Mouse (Mus musculus) G1E (cell line): Measurements from ENCODE around the gene Umps. TPM values are rescaled to one million over a fixed set of nuclear protein-coding genes. Genes with fewer than 3 reads are reported as not detected.

ENCODE experiments used
- ATAC-seq: 2 replicates; pipeline ENCODE4 v1.8.0; 2016; ENCODE audit warnings: mild to moderate bottlenecking; ENCODE audit not compliant: insufficient number of reproducible peaks, poor library complexity, low FRiP score, severe bottlenecking; ENCODE audit errors: extremely low read depth
- DNase-seq: peaks from one replicate; pipeline ENCODE4 v3.0.0; 2012; ENCODE audit warnings: low spot score
- H3K27me3 ChIP-seq: 2 replicates; pipeline ENCODE4 v1.6.1; 2012; ENCODE audit warnings: mild to moderate bottlenecking, low read length, inconsistent platforms; ENCODE audit not compliant: insufficient read depth
- H3K36me3 ChIP-seq: replicated peaks from 2 replicates; pipeline ENCODE3; 2012; ENCODE audit warnings: mild to moderate bottlenecking, inconsistent platforms
- H3K4me1 ChIP-seq: 2 replicates; pipeline ENCODE4 v1.6.1; 2012; ENCODE audit warnings: low read depth, low read length, inconsistent platforms, mixed read lengths; ENCODE audit not compliant: insufficient read depth
- H3K4me3 ChIP-seq: 2 replicates; pipeline ENCODE4 v1.5.1; 2012; ENCODE audit warnings: low read depth, mild to moderate bottlenecking, inconsistent platforms, low read length, moderate library complexity, mixed read lengths
- H3K9me3 ChIP-seq: replicated peaks from 2 replicates; pipeline ENCODE4 v1.6.1; 2012; ENCODE audit warnings: inconsistent platforms
- CTCF ChIP-seq: IDR thresholded peaks from 2 replicates; pipeline ENCODE4 v1.5.1; 2012; ENCODE audit warnings: low read depth, low read length, inconsistent platforms, mixed read lengths
- GATA1 ChIP-seq: IDR thresholded peaks from 2 replicates; pipeline ENCODE4 v1.6.1; 2012; ENCODE audit warnings: borderline replicate concordance, low read length, inconsistent platforms, mixed read lengths
- GATA2 ChIP-seq: IDR thresholded peaks from 2 replicates; pipeline ENCODE4 v1.6.1; 2012; ENCODE audit warnings: low read depth, low read length, inconsistent platforms, borderline replicate concordance
- POLR2AphosphoS5 ChIP-seq: IDR thresholded peaks from 2 replicates; pipeline ENCODE4 v1.6.1; 2012; ENCODE audit warnings: low read depth, low read length, inconsistent platforms; ENCODE audit not compliant: insufficient replicate concordance
- TAL1 ChIP-seq: conservative IDR thresholded peaks from 2 replicates; pipeline ENCODE4 v1.6.1; 2012; ENCODE audit warnings: low read depth, low read length, inconsistent platforms, mixed read lengths
- polyA plus RNA-seq: library from polyadenylated mRNA; stranded (reverse); fragments of >175 nt; gene quantifications from 2 replicates; pipeline ENCODE4 v1.2.3, GENCODE M21; 2012
- total RNA-seq, 2 experiments: library from RNA; stranded (forward) in 1 of 2; stranded (reverse) in 1 of 2; fragments of 200-1000 nt in 1 of 2; fragments of >200 nt in 1 of 2; fragmentation: Nextera tagmentation in 1 of 2; gene quantifications; 2 replicates each; pipeline ENCODE4 v1.2.3; 2014 to 2017

Umps gene
- total and polyA plus RNA-seq, 3 experiments, result 35.6 to 80.9 (median 38.0) TPM

DNA sequence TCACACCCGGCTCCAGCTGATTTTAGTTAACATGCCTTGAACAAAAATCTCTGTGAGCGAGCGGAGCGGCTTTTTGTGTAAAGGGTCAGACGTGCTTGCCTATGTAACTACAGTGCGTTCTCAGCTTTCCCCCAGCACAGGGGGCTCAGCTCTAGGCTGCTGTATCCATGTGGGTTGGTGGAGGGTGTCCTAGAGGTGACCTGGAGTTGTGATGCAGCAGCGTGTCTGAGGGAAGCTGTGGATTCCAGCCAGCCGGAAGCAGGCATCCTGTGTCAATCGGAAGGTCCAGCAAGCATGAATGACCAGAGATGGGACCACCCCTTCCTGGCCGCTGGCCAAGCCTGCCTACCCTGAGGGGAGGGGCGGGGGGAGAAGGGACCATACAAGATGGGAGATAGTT, 24.5 kb downstream of the Umps start:
- Histone ChIP-seq H3K4me3 (no peak overlapping the region), H3K27me3 (peaks cover 70% of the 10 kb centered on the region), H3K4me1 (no peaks in the 10 kb centered on the region; the same call in 1 of the 2 replicates), H3K36me3 (no peaks in the 10 kb centered on the region), H3K9me3 (no peaks in the 10 kb centered on the region)
- TF ChIP-seq POLR2AphosphoS5 (no peak), GATA1 (no peak), GATA2 (no peak), TAL1 (no peak), CTCF (no peak)
- DNase-seq (no peak), ATAC-seq (no peak)

DNA sequence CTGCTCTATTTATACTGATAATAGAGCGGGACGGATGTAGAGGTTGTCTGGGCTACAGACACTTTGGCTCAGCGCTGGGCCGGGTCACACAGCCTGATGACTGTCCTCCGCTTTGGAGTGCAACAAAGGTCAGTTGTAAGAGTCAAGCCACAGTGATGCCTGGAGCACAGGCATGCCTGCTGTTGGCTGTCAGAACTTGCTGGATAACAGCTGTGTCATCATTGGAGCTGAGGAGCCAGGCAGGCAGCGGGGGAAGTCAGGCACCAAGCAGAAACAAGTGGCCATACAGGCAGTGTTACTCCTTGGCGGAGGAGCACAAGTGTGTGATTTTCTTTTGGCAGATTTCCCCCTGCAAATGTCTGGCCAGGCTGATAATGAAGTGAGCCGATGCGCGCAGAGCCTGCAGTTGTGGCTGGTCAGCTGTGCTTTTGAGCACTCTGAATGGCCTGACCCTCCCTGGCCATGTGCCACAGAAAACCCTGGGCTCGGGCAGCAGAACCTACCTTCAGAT, 25.5 kb downstream of the Umps start:
- H3K4me3 ChIP-seq, result no peak overlapping the region
- no peaks in the 10 kb centered on the region; the same call in 1 of the 2 replicates for H3K4me1 ChIP-seq
- DNase-seq (no peak), ATAC-seq (no peak)
- H3K9me3 ChIP-seq, result no peaks in the 10 kb centered on the region
- H3K36me3 ChIP-seq, result no peaks in the 10 kb centered on the region
- H3K27me3 ChIP-seq, result peaks cover 69% of the 10 kb centered on the region
- no peak for TF ChIP-seq POLR2AphosphoS5
- no peak for TF ChIP-seq TAL1
- TF ChIP-seq CTCF, result no peak
- TF ChIP-seq GATA2, result no peak
- TF ChIP-seq GATA1, result no peak

DNA sequence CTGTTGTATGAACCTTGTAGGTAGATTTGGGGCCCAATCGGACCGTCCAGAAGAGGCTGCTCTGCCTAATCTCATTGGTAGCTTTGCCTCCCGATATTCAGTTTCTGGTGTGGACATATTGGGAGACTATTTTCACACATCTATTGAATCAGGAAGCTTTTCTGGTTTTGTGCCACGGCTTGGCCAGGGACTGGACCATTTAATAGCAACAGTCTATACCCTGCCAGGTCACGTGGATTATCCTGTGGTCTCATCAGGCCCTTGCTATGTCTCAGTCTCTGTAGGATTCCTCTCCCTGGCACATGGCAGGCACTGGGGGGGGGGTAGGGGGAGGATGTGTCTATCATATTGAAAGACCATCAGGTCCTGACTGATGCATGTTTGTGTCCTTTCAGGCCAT, 26.7 kb downstream of the Umps start:
- Histone ChIP-seq H3K9me3 (no peaks in the 10 kb centered on the region), H3K27me3 (peaks cover 70% of the 10 kb centered on the region), H3K4me1 (no peaks in the 10 kb centered on the region; the same call in 1 of the 2 replicates), H3K36me3 (no peaks in the 10 kb centered on the region), H3K4me3 (no peak overlapping the region)
- no peak for ATAC-seq
- DNase-seq, result no peak
- TF ChIP-seq TAL1, result no peak
- no peak for TF ChIP-seq GATA1
- TF ChIP-seq POLR2AphosphoS5, result no peak
- TF ChIP-seq CTCF, result no peak
- no peak for TF ChIP-seq GATA2

DNA sequence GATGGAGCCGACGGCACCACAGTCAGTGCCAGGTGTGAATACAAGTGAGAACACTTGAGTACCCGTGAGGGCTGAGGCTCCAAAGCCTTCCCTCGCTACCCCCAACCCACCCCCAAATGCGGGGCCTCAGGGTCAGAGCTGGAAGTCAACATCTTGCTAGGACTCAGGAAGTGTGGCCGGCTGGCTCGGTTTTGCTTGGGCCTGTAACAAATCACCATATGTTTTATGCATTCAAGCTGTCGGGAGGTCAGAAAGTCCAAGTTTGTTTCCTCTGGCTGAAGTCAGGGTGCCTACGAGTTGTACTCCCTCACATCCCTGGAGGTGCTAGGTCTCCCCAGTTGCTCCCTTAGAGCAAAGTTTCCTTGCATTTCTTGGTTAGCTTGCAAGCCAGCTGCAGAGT, 27.2 kb downstream of the Umps start:
- no peak overlapping the region for H3K4me3 ChIP-seq
- ATAC-seq, result no peak
- H3K9me3 ChIP-seq, result no peaks in the 10 kb centered on the region
- TF ChIP-seq TAL1 (no peak), CTCF (no peak), GATA2 (no peak), GATA1 (no peak), POLR2AphosphoS5 (no peak)
- no peaks in the 10 kb centered on the region; the same call in 1 of the 2 replicates for H3K4me1 ChIP-seq
- H3K36me3 ChIP-seq, result no peaks in the 10 kb centered on the region
- DNase-seq, result no peak
- H3K27me3 ChIP-seq, result peaks cover 65% of the 10 kb centered on the region

DNA sequence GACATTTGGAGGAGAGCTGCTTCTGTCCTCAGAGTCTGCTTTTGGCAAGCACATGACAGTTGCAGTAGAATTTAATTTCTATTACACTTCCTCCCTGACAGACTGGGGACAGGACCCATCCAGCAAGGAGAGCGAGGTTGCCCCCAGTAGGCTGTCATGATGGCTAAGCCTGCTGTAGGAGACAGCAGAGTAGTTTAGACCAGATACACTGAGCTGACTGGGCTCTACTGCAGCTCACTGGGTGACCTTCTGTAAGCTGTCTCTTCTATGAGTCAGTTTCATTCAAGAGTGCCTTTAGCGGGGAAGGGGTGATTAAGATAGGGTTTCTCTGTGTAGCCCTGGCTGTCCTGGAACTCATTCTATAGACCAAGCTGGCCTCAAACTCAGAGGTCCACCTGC, 27.7 kb downstream of the Umps start:
- H3K4me1 ChIP-seq, result no peaks in the 10 kb centered on the region; the same call in 1 of the 2 replicates
- TF ChIP-seq POLR2AphosphoS5, result no peak
- TF ChIP-seq GATA1, result no peak
- TF ChIP-seq CTCF, result no peak
- TF ChIP-seq GATA2, result no peak
- TF ChIP-seq TAL1, result no peak
- DNase-seq (no peak), ATAC-seq (no peak)
- H3K9me3 ChIP-seq, result no peaks in the 10 kb centered on the region
- no peak overlapping the region for H3K4me3 ChIP-seq
- H3K27me3 ChIP-seq, result peaks cover 69% of the 10 kb centered on the region
- no peaks in the 10 kb centered on the region for H3K36me3 ChIP-seq

DNA sequence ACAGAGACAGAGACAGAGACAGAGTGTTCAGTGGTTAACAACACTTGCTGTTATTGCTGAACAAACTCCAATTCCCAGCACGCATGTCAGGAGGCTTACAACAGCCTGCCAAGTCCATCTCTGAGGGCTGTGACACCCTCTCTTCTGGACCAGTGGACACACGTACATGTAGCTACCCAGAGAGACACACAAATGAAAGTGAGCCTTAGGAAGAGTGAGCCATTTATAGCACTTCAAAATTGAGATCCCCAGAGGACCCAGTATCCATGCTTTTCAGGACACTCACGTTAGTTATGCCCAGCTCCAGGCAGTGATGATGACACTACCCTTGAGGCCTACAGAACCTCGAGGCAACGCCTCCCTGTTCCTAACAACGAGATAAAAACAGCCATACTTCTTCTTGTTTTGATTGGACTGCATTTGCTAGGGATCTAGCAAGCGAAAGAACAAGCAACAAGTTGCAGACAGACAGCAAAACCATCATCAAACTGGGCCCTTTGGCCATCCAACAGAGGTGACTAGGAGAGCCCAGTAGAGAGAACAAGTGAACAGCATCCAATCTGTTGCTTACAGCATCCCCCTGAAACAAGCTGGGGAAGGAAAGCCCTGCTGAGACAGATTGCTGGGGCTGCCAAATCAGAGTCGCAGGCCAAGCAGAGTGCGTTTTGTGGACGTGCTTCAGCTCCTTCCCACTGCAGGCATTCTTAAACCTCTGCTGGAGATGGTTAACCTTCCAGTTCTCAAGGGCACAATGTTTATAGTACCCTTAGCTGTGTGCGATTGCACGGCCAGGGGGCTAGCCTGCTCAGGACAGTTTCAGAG, 28.3 kb downstream of the Umps start:
- H3K36me3 ChIP-seq, result no peaks in the 10 kb centered on the region
- no peaks in the 10 kb centered on the region; the same call in 1 of the 2 replicates for H3K4me1 ChIP-seq
- no peak overlapping the region for H3K4me3 ChIP-seq
- no peaks in the 10 kb centered on the region for H3K9me3 ChIP-seq
- DNase-seq (no peak), ATAC-seq (no peak)
- H3K27me3 ChIP-seq, result peaks cover 69% of the 10 kb centered on the region
- TF ChIP-seq GATA1, result no peak
- no peak for TF ChIP-seq CTCF
- no peak for TF ChIP-seq TAL1
- no peak for TF ChIP-seq GATA2
- TF ChIP-seq POLR2AphosphoS5, result no peak
